Mouse (Mus musculus): ENCODE results near the gene Abtb2. TPM values are rescaled to one million over a fixed set of nuclear protein-coding genes. Genes with fewer than 3 reads are reported as not detected.
A peak's percentile ranks its signal among the peaks of the same experiment; 100 is the strongest.

Gene Abtb2
- polyA plus RNA-seq, 1 experiment from 2014 or later: 28.0 TPM

DNA sequence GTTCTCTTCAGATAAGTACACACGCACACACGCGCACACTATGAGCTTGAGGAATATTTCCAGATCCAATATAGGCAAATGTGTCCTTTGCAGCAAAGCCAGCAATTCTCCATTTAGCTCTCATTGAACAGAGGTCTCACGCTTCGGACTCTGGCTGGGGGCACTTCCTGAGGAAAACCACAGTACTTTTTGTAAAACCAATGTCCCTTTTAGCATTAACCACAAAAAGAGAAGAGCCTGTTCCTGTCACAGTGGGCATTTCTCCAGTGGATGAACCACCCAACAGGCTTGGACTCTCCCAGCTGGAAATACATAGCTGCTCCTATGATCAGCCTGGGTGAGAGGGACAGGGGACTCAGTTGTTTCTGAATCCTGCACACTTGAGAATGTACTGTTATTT lies 71.8 kb downstream of the Abtb2 start:
- no peak overlapping the region for H3K4me3 ChIP-seq
- H3K4me1 ChIP-seq (replicated peaks): peaks cover 76% of the 10 kb centered on the region
- H3K4me2 ChIP-seq: no peak overlapping the region
- H3K27me3 ChIP-seq (replicated peaks): no peaks in the 10 kb centered on the region
- ATAC-seq (ENCODE audit: insufficient number of reproducible peaks, low FRiP score): no peak
- H3K36me3 ChIP-seq: no peaks in the 10 kb centered on the region
- WGBS: 92% methylated on average over 5 of the region's 5 CpGs
- no peak overlapping the region for H3K9ac ChIP-seq
- H3K27ac ChIP-seq (ENCODE audit: poor library complexity, severe bottlenecking): no peak overlapping the region
- no peaks in the 10 kb centered on the region for H3K9me3 ChIP-seq (replicated peaks)

GRCm38 (mm10) chr2:103639701-103640100 lies 73.6 kb downstream of the Abtb2 start:
- 36% methylated on average over 2 of the region's 2 CpGs for WGBS
- Histone ChIP-seq H3K4me3 (no peak overlapping the region), H3K9me3 (replicated peaks) (no peaks in the 10 kb centered on the region), H3K36me3 (no peaks in the 10 kb centered on the region), H3K27me3 (replicated peaks) (no peaks in the 10 kb centered on the region), H3K4me2 (no peak overlapping the region), H3K9ac (no peak overlapping the region), H3K4me1 (replicated peaks) (peaks cover 79% of the 10 kb centered on the region), H3K27ac (ENCODE audit: poor library complexity, severe bottlenecking) (no peak overlapping the region)
- 0 out of 2 replicates have a peak, but pooled peaks have one; percentile 1 for ATAC-seq (ENCODE audit: insufficient number of reproducible peaks, low FRiP score)

GRCm38 (mm10) chr2:103640861-103641260 lies 74.8 kb downstream of the Abtb2 start:
- Histone ChIP-seq H3K36me3 (no peaks in the 10 kb centered on the region), H3K27me3 (replicated peaks) (no peaks in the 10 kb centered on the region), H3K4me1 (replicated peaks) (peaks cover 79% of the 10 kb centered on the region), H3K9ac (no peak overlapping the region), H3K27ac (ENCODE audit: poor library complexity, severe bottlenecking) (no peak overlapping the region; the same call in 1 of the 2 replicates), H3K9me3 (replicated peaks) (no peaks in the 10 kb centered on the region), H3K4me2 (no peak overlapping the region), H3K4me3 (no peak overlapping the region)
- no peak for ATAC-seq (ENCODE audit: insufficient number of reproducible peaks, low FRiP score)
- 53% methylated on average over 2 of the region's 2 CpGs for WGBS

DNA sequence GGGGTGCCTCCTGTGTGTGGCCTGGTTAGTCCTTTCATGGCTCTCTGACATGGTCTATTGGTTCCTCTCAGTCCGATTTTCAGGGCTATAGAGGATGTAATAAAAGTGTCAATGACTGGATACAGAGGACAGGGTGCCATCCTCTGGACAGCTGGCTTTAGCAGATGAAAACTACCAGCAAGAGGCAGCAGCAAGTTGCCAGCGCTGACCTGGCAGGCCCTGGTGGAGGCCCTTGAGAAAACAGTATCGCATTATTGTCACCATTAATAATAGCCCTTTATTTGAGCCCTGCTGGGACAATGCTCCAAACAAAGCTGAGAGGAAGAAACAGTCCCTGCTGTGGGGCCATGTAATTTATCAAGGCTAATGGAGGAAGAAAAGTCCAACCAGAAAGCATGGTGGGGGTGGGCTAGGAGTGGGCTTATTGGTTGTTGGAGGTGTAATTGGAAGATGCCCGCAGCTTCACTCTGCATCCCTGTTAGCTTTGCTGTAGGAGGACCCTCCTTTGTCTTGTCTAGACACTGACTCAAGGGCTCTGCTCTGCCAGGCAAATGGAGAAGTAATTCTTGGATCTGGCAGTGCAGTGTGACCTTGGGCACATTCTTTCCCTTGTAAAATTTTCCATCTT lies 77.6 kb downstream of the Abtb2 start:
- H3K4me1 ChIP-seq (replicated peaks): peaks cover 55% of the 10 kb centered on the region
- H3K27ac ChIP-seq (ENCODE audit: poor library complexity, severe bottlenecking): no peak overlapping the region
- H3K4me2 ChIP-seq: no peak overlapping the region
- no peaks in the 10 kb centered on the region for H3K9me3 ChIP-seq (replicated peaks)
- H3K9ac ChIP-seq: no peak overlapping the region
- no peaks in the 10 kb centered on the region for H3K36me3 ChIP-seq
- ATAC-seq (ENCODE audit: insufficient number of reproducible peaks, low FRiP score): no peak
- WGBS: 71% methylated on average over 4 of the region's 4 CpGs
- H3K4me3 ChIP-seq: no peak overlapping the region
- no peaks in the 10 kb centered on the region for H3K27me3 ChIP-seq (replicated peaks)

- ATAC-seq (ENCODE audit: insufficient number of reproducible peaks, low FRiP score): no peak
- WGBS: 64% methylated on average over 1 of the region's 1 CpGs
- Histone ChIP-seq H3K27ac (ENCODE audit: poor library complexity, severe bottlenecking) (no peak overlapping the region), H3K27me3 (replicated peaks) (no peaks in the 10 kb centered on the region), H3K4me1 (replicated peaks) (peaks cover 52% of the 10 kb centered on the region), H3K36me3 (no peaks in the 10 kb centered on the region), H3K4me3 (no peak overlapping the region), H3K9me3 (replicated peaks) (no peaks in the 10 kb centered on the region), H3K4me2 (no peak overlapping the region), H3K9ac (no peak overlapping the region)
Observed at GRCm38 (mm10) chr2:103644418-103644817, 78.3 kb downstream of the Abtb2 start.

DNA sequence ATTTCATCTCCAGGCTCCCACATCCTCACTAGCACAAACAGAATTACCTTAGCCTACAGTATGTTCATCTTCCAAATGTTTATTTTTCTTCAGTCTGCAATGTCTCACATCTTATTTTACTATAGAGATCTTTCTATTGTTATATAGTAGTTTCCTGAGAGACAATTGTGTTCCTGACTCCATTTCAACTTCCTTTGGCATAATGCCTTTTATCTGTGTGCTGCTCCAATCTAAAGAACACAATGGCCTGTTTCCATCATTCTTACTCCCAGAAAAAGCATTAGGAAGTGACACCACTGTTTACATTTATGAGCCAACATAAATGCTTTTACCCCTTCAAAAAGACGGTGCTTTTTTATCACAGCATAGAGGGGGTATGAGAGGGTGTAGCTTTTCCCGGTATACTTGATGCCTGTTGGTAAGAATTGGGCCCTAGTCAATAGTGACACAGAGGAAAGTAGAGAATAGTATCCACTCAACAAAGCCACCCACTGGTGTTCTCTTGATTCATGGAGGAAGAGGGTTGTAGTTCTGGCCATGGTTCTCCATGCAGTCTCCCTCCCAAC lies 84.3 kb downstream of the Abtb2 start:
- Histone ChIP-seq H3K4me2 (no peak overlapping the region), H3K27me3 (replicated peaks) (no peaks in the 10 kb centered on the region), H3K9ac (no peak overlapping the region), H3K4me1 (replicated peaks) (peaks cover 49% of the 10 kb centered on the region), H3K9me3 (replicated peaks) (no peaks in the 10 kb centered on the region), H3K27ac (ENCODE audit: poor library complexity, severe bottlenecking) (peak overlapping the region; percentile 36; the same call in 1 of the 2 replicates), H3K36me3 (no peaks in the 10 kb centered on the region), H3K4me3 (no peak overlapping the region)
- no peak for ATAC-seq (ENCODE audit: insufficient number of reproducible peaks, low FRiP score)
- WGBS: 59% methylated on average over 2 of the region's 2 CpGs

- Histone ChIP-seq H3K4me3 (no peak overlapping the region), H3K9me3 (replicated peaks) (no peaks in the 10 kb centered on the region), H3K36me3 (no peaks in the 10 kb centered on the region), H3K4me1 (replicated peaks) (peaks cover 60% of the 10 kb centered on the region), H3K27ac (ENCODE audit: poor library complexity, severe bottlenecking) (no peak overlapping the region), H3K9ac (no peak overlapping the region), H3K27me3 (replicated peaks) (no peaks in the 10 kb centered on the region), H3K4me2 (no peak overlapping the region)
- no peak for ATAC-seq (ENCODE audit: insufficient number of reproducible peaks, low FRiP score)
- 68% methylated on average over 4 of the region's 4 CpGs for WGBS
Observed at GRCm38 (mm10) chr2:103652121-103652520, 86.0 kb downstream of the Abtb2 start.

DNA sequence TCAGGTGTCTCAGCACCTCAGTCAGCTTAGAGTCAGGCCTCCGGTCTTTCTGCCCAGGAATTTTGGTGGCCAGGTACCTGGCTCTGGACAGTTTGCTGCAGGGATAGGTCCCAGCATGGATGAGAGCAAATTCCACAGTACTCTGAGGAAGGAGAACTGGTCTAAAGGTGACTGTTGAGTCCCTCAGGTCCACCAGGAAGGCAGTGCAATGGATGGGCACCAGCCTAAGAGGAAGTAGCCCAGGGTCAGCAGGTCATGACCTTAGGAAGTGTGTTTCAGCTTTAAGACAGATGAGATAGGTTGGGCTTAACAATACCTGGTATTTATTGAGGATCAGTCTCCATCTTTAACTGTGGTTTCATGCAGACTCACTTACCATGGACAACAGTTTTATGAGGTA lies 88.9 kb downstream of the Abtb2 start:
- H3K36me3 ChIP-seq: no peaks in the 10 kb centered on the region
- peaks cover 76% of the 10 kb centered on the region for H3K4me1 ChIP-seq (replicated peaks)
- no peak overlapping the region for H3K4me2 ChIP-seq
- H3K9ac ChIP-seq: no peak overlapping the region
- ATAC-seq (ENCODE audit: insufficient number of reproducible peaks, low FRiP score): no peak
- H3K4me3 ChIP-seq: no peak overlapping the region
- no peak overlapping the region for H3K27ac ChIP-seq (ENCODE audit: poor library complexity, severe bottlenecking)
- no peaks in the 10 kb centered on the region for H3K9me3 ChIP-seq (replicated peaks)
- WGBS: 79% methylated on average over 1 of the region's 1 CpGs
- no peaks in the 10 kb centered on the region for H3K27me3 ChIP-seq (replicated peaks)

DNA sequence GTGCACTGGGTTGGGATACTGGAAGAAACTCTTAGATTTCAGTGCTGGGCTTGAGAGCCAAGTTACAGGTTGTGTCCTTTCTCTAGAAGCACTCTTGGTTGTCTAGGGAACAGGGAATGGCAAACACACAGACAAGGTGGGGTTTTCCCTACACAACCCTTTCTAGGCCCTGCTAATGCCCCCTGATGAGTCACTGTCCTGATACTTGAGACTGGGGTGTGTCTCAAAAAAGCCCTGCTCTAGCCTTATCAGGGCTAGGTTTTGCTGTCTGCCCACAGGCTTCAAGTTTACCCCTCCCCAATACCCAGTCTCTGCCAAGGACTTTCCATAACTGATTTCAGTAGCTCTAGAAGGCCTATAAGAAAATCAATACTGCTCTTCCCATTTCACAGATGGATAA lies 89.9 kb downstream of the Abtb2 start:
- no peak for ATAC-seq (ENCODE audit: insufficient number of reproducible peaks, low FRiP score)
- Histone ChIP-seq H3K4me1 (replicated peaks) (peaks cover 77% of the 10 kb centered on the region), H3K27ac (ENCODE audit: poor library complexity, severe bottlenecking) (no peak overlapping the region)

GRCm38 (mm10) chr2:103659167-103659566 lies 93.1 kb downstream of the Abtb2 start:
- H3K27me3 ChIP-seq (replicated peaks): no peaks in the 10 kb centered on the region
- H3K9ac ChIP-seq: no peak overlapping the region
- H3K4me3 ChIP-seq: no peak overlapping the region
- peaks cover 88% of the 10 kb centered on the region for H3K4me1 ChIP-seq (replicated peaks)
- no peak overlapping the region for H3K4me2 ChIP-seq
- 48% methylated on average over 4 of the region's 4 CpGs for WGBS
- H3K9me3 ChIP-seq (replicated peaks): no peaks in the 10 kb centered on the region
- peak overlapping the region; percentile 75; the same call in 1 of the 2 replicates for H3K27ac ChIP-seq (ENCODE audit: poor library complexity, severe bottlenecking)
- H3K36me3 ChIP-seq: no peaks in the 10 kb centered on the region
- no peak for ATAC-seq (ENCODE audit: insufficient number of reproducible peaks, low FRiP score)

More for the DNA sequence above, 89.9 kb downstream of the Abtb2 start:
- no peaks in the 10 kb centered on the region for H3K27me3 ChIP-seq (replicated peaks)
- no peaks in the 10 kb centered on the region for H3K9me3 ChIP-seq (replicated peaks)
- H3K4me2 ChIP-seq: no peak overlapping the region
- no peak overlapping the region for H3K9ac ChIP-seq
- no peak overlapping the region for H3K4me3 ChIP-seq
- H3K36me3 ChIP-seq: no peaks in the 10 kb centered on the region

DNA sequence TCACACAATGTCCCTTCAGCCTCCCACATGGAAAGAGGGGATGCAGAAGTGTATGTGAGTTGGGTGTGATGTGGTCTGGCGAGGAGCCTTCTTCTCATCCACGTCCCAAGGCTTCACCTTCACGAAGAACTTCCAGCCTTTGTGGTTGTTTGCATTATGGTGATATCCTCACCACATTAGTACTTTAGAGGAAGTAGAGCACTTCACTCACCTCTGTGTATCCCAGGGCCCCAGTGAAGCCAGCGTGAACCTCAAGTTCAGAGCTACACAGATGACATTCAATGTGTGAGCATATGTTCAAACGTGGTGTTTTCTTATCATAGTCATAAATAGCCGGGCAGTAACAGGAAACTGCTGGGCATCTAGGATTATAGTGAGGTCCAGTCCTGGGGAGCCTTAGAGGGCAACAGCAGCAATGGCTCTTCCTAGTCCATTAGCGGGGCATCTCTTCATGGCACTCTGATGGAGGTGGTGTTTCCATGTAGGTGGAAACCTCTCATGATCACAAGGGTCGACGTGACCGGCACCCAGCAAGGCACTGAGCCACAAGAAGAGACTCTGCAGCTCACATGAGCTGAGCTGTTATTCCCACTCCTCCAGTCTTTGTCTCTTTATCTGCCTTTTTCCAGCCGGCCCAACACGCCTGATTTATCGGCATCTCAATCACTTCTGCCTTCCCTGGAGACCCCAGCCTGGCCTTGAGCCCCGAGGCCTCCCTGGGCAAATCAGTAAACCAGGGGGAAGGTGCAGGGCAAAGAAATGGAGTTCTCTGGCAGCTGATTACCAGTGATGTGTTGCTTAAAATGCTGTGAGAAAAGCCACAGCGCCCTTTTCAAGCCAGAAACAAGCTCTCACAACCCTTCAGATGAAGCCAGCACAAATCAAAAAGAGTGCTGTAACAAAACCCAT lies 93.8 kb downstream of the Abtb2 start:
- Histone ChIP-seq H3K4me1 (replicated peaks) (peaks cover 84% of the 10 kb centered on the region), H3K36me3 (no peaks in the 10 kb centered on the region), H3K9me3 (replicated peaks) (no peaks in the 10 kb centered on the region), H3K9ac (no peak overlapping the region), H3K4me2 (no peak overlapping the region), H3K27ac (ENCODE audit: poor library complexity, severe bottlenecking) (peak overlapping the region; percentile 75), H3K4me3 (no peak overlapping the region), H3K27me3 (replicated peaks) (no peaks in the 10 kb centered on the region)
- WGBS: 53% methylated on average over 15 of the region's 15 CpGs
- no peak for ATAC-seq (ENCODE audit: insufficient number of reproducible peaks, low FRiP score)

Data from heart, embryonic 12.5 days (tissue).